Mouse (Mus musculus) left cerebral cortex, postnatal 4 days (tissue): ENCODE measurements at regions not wholly inside any gene's neighbourhood (a gene's known extent, or its start where the extent isn't known, plus 50 kb on each side); places are given as distances from the start of the nearest gene placed in this dataset.

Source experiments
- DNase-seq: peaks from one replicate; pipeline ENCODE4 v3.0.0-alpha.2; 2022
- intact Hi-C: fragments of 180-260 bp; cut with DNase I; formaldehyde crosslinking; loops from one replicate; pipeline ENCODE4 v1.15.1; 2025

DNA sequence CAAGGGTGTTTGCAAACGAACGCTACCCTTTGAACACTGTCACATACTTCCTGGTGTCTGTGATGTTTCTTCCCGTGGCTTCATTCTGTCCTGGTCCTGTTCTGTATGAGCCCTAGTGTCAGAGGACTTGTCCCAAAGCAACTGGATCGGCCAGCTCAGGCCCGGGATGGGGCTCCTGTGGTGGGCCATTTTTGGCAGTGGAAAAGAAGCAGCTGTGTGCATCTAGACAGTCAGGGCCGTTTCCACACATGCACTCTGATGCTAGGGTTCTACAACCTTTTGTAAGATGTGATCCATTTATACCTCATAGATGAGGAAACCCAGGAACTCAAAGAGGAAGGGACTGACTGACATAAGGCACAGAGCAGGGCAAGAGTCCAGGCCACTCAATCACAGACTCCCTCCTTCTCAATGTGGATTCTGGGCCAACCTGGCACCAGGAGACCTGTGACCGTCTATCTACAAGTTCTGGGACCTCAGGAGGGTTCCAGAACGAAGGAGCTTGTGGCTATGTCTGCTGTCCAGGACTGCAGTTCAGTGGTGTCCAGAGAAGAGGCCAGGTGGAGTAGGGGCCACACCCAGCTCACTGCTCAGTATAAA, 155.2 kb downstream of the Trim29 start:
- DNase-seq: no peak
- intact Hi-C loops: no loop called here

DNA sequence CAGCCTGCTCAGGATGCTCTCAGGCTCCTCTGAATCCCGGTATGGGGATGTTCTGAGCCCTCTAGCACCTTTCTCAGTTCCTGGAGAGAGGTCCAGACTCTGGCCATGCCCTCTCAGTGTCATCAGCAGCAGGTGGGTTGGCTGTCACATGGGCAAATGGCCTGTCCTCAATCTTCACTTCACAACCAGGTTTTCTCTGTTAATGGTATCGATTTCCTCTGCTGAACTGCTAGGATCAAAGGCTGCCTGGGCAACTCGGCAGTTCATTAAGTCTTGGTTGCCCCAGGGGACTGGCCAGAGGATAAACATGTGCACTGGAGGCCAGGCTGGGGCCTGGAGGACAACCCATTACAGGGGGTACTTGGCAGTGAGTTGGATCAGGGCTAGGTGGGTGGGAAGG, 156.2 kb downstream of the Trim29 start:
- no peak for DNase-seq
- intact Hi-C loops: no loop called here

DNA sequence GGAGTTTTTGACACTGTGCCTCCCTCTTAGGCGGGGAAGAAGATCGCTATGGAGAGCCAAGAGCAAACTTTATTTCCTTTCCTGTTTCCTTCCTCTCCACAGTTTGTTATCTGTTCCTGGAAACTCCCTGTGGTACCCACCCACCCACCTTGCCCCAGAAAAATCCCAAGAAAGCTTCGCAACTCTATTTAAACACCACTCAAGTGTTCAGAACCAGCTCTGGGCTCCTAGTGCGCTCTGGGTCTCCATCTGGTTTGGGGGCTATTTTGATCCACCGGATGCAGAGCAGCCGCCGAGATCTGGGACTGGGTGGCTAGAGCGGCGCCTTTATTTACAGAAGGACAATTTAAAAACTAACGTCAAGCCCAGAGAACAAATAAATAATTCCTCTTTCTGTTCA, 158.6 kb downstream of the Trim29 start:
- intact Hi-C loops: no loop called here
- DNase-seq: no peak

DNA sequence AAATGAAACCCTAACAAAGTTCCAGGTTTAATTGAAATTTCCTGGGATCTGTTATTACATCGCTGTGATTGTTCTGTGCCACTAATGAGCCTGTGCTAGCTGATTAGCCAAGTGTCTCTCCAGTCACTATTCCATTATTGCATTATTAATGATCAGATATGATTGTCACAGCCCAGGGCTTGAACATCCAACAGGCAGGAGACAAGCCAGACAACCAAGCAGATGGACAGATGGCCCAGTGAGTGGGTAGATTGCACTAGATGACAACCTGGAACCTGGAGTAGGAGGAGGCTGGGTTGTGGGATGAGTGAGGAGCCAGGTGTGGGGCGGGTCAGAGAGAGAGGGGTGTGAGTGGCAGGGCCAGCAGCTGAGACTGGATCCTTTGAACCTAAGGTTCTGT, 161.6 kb downstream of the Trim29 start:
- intact Hi-C loops: no loop called here
- DNase-seq: no peak

DNA sequence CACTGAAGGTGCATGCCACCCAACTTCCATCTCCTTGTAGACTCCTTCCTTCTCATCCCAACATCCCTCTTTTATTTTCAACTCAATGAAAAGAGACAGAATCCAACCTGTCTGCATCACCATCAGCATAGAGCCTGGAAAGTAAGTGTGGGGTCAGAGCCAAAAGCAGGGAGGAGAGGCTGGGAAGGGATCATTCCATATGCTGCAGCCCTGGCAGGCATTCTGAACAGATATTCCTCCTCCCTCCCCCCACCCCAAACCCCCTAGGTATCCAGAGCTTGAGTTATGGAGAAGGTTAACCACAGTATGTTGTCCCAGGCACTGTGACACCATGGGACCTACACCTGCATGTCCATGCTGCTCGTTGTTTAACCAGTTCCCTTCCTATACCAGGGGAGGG, 162.5 kb downstream of the Trim29 start:
- intact Hi-C loops: no loop called here

DNA sequence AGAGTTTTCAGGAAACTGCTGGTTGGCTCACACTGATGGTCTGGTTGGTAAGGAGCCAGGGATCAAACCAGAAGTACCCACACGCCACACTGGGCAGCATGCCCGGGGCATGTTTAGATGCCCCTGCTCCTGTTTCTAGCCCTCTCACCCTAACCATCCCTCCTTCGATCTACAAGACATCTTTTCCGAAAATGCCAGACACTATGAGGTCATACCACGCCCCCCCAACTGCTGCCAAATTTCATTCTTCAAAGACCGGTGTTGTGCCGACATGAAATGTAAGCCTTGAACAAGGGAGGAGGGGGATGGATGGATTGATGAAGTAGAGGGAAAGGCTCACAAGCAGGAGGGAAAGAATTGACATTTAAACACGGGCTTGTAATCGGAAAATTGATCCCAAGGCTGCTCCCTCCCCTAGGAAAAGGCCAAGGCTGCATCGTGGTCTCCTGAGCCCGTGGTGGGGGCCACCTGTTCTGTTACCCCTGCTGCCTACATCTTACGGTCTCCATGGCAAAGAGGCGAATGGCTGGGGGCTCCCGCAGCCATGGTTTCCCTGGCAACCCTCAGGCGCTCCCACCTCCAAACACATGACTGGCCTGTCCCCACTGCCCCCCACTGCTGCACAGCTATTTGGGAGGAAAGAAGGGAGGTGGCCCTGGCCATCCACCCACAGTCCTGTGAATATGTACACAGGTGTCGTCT, 163.1 kb downstream of the Trim29 start:
- peak; percentile 68 for DNase-seq
- intact Hi-C loops: no loop called here

More for the DNA sequence above, 162.5 kb downstream of the Trim29 start:
- DNase-seq: peak; percentile 48

DNA sequence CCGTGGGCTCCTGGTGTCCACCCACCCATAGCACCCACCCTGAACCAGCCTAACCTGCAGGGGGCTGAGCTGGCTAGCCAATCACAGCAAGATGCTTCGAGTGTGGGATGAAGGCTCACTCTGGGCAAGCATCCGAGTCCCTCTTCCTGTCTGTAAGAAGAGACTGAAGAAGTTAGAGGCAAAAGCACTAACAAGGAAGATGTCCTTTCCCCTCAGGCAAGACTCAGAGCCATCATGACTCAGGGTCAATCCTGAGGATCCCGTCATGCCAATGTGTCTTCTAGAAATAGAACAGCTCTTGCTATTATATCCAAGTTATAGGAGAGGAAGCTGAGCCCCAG, 163.6 kb downstream of the Trim29 start:
- no peak for DNase-seq
- intact Hi-C loops: no loop called here

DNA sequence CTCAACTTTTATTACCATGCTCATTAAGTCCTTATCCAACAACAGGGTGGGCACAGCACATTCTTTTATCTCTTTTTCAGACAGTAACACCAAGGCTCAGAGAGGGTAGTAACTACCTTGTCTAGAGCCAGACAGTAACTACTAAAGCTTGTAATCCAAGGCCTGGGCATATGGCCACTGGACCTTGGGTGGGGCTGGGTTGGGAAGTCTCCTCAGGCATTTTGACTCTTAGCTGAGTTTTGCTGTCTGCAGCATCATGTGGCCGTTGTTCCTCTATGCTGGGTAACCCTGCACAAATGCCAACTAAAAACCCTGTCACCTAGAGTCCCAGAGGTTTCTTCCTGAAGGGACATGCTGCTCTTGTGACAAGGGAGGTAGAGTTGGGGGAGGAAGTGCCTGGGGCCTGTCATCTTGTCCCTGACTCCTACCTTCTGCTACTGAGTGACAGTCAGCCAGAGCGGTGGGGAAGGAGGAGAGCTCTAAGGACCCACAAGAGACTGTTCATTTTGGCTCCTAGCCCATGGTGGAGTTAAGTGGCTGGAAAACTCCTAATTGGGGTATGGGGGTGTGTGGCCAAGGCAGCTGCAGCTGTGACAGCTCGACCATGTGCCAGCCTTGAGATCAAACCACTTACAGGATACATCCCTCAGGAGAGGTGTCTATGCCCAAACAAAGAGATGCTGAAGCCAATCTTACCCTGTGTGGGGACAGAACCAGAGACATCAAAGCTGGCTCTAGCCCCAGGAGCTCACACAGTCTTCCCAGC, 170.4 kb downstream of the Trim29 start:
- peak; percentile 77 for DNase-seq
- intact Hi-C loops: no loop called here

DNA sequence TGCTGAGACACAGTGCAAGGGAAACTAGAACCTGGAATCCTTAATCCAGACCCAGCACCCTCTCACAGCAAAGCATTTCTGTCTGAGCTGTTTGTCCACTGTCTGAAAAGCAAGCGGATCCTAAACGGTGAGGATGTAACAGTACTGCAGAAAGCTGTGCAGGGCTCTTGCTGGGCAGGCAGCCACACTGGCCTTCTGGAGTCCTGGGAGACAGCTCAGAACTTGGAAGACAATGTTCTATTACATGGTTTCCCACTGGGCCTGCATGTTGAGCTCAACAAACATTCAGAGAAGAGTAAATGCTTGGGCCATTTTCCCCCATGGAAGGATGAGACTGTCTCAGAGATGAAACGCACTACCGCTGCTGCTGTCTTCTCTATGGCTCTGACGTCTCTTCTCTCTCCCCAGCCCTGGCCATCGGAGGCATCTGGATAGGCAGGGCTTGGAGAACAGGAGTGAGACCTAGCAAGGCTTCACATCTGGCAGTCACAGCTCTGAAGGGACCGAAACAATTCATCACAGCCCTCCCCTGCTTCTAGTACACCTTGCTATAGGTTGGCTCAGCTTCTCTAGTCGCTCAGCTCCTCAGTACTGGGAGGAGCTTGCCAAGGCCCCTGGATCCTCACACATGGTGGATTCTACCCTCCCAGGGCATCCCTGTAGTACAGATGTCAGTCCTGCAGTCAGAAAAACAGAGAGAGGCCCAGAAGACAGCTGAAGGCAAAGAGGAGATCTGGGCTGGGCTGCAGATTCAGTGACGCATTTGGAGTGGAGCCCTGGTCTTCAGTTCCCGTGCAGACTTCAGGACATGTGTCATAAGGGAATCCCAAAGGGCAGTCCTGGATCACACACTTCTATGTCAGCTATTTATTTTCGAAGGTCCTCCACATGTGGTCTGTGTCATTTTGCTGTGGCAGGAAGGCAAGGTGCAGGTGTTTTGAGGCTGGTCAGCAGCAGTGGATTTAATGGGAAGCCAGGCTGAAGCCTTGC, 171.7 kb downstream of the Trim29 start:
- intact Hi-C loops: no loop called here
- peak; percentile 48 for DNase-seq

DNA sequence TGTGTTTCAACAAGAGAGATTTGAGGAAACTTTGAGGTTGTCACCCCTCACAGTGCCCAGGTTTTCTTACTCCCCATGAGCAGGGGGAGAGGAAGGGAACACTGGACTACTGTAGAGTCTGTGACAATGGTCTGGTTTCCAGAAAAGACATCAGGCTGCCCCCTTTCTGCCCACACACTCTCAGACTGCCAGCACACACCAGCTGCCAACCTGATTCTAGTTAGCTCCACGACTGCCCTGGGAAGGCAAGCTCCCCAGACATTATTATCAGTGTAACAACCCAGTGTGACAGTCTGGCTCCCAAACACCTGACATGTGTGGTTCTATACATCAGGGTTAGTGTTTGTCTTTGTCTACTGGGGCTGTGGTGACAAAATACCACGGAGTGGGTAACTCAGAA, 172.5 kb downstream of the Trim29 start:
- intact Hi-C loops: no loop called here
- peak; percentile 27 for DNase-seq

DNA sequence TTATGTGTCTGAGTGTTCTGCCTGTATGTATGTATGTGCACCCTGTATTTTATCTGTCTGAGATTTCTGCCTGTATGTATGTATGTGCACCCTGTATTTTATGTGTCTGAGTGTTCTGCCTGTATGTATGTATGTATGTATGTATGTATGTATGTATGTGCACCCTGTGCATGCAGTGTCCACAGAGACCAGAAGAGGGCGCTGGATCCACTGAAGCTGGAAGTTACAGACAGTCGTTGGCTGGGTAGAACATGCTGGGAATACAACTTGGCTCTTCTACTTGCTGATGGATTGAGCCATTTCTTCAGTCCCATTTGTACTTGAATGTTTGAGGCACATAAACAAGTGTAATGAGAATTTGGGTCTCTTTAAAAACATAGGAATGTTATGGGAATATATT, 173.3 kb downstream of the Trim29 start:
- no peak for DNase-seq
- intact Hi-C loops: no loop called here

DNA sequence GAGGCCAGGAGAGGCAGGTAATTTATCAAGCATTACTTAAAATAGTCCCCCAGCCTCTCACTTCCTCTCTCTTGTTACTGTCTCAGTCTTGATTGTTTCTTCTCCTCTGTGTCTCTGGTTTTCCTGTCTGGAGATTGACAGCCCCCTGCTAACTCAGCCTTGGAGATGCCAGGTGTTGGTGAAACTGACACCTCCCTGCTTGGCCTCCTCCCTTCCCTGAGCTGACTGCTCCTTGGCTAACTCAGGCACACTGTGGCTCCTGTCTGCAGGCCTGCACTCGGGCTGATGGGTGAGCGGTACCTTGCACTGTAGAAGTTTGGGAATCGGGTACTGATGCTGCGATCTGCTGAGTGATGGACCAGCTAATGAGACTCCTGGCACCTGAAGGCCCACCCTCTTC, 176.1 kb downstream of the Trim29 start:
- DNase-seq: no peak
- intact Hi-C loops: no loop called here

DNA sequence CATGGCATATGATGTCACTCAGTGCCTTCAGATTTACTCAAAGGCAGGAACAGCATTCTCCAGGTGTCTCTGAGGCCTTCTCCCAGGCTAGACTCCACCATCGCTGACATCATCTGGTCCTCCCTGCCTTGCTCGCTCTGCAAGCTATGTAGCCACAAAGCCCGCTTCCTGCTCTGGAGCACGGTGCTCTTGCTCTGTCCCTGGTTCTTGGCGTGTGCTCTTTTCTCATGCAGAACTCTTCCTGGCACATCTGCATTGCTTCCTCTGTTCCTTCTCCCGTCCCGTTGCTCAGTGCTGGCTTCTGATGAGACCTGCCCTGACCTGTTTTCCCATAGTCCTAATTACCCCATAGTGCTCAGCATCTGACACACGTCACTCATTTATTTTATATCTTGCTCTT, 178.6 kb downstream of the Trim29 start:
- DNase-seq: no peak
- intact Hi-C loops: no loop called here

DNA sequence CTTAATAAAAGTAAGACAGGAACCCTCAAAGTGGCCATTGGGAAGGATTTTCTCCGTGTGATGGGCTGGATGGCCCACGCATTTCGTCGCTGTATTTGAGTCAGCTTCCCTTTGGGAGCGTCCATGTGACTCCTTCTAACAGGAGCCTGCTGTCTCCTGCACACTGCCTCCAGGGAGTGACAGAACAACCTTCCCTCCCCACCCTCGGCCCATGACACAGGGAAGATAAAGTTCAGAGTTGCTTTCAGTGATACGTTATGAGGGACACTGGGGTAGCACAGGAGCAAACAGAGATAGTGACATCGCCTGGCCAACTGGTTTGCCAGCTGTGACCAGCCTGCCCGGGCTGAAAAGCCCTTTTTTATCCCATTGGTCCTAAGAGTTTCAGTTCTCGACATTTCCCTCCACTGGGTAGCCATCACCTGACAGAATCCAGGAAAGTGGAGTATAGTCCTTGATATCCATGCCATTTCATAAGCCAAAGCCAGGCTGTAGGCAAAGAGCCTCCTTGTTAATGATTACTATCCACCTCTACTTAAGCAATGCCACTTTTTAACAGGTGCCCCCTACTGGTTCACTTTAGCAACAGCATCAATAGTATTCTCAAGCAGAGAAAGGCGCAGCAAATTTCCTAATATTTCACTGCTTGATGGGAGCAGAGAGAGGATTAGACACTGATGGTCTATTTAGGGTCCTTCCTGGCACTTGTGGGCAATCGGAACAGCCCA, 180.5 kb downstream of the Trim29 start:
- intact Hi-C loops: loop anchor here (5.0 kb wide), 1 partner anchor 149 kb away; no protein-coding TSS in a partner anchor
- no peak for DNase-seq

DNA sequence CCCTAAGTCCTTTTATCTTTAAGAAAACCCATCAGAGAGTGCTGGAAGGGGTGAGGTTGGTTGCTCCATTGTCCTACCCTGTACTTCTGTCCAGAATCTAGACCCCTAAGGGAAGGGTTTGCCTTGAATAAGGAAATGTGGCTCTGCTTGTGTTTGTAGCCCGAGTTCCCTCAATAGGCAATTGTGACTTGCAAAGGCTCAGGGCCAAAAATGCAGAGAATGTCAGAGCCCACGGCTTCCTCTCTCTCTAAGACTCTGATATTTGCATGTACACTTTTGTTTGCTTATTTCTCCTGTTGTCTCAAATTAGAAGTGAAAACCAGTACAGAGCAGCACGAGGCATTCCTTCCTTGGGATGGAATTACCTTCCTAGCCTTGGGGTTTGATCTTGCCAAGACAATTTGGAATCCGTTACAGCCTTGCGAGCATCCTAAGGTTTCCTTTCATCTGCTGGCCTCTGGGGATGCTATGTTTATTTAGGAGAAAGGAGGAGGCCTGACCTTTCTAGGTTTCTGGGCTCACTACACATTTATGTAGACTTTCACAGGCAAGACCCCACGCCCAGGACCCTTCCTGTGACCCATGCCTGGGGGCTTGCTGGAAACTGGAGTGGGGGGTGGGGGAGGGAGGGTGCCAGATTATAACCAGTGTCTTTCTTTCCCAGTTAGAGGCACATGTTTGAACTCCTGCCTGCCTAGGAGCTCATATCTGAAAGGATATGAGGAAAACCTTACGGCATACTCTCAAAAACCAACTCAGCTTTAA, 181.8 kb downstream of the Trim29 start:
- intact Hi-C loops: loop anchor here (5.0 kb wide), 1 partner anchor 150 kb away; no protein-coding TSS in a partner anchor

DNA sequence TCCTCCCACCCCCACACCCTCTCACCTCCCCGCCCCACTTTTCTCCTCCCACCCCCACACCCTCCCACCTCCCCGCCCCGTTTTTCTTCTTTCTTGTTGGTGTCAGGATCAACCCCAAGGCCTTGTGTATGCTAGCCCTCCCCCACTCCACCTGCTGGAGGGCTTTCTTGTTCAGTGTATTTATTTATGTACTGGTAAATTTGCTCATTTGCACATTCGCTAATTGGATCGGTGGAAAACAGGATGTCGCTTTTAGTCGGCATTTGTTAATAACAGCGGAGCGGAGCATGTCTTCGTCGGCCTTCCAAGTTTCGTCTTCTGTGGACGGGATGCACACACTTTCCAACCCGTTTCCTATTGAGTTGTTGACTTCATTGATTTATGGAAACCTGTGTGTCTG, 187.9 kb downstream of the Trim29 start:
- intact Hi-C loops: no loop called here
- no peak for DNase-seq

More for the DNA sequence above, 181.8 kb downstream of the Trim29 start:
- no peak for DNase-seq

DNA sequence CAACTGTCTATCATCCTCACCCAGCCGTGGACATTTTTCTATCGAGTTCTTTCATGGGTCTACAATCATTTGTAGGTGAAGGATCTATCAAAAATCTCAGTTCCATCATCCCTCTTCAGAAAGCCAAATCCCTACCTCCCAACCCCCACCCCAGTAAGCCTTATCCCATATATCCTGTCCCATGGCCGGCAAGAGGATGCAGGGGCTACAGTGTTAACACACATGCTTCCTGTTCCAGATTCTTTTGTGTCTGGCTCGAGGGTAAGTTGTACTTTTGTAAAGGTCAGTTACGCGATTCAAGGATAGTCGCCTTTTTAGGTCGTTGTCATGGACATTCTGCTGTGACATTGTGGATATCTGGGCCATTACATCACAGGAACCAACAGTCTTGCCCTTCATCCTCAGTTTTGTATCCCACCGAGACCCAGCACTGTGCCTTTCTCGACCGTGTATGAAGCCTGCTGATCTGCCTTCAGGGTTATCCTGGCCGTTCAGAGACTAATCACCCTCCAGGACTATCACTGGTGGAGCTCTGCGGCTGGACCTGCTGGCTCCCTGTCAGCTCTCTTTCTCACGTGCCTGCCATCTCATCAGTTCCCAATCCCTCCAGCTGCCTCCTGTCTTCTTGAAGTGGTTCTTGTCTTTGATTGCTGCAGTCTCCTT, 193.8 kb downstream of the Trim29 start:
- no peak for DNase-seq
- intact Hi-C loops: no loop called here

DNA sequence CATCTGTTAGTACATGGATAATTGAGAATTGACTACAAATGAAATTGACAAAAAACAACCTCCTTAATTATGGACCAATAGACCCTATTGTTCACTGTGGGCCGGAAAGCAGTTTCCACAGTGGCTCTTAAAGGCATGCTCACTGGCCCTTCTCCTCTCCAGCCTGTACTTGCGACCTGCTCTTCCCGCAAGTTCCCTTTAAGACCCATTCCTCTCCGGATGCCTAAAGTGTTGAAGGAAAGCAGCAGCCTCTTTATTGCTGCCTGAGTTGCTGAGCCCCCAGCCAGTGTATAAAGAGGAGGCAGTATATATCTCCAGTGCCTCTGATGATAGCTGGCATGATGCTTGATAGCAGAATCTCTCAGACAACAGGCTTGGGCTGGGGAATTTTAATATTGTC, 195.2 kb downstream of the Trim29 start:
- DNase-seq: no peak
- intact Hi-C loops: no loop called here

DNA sequence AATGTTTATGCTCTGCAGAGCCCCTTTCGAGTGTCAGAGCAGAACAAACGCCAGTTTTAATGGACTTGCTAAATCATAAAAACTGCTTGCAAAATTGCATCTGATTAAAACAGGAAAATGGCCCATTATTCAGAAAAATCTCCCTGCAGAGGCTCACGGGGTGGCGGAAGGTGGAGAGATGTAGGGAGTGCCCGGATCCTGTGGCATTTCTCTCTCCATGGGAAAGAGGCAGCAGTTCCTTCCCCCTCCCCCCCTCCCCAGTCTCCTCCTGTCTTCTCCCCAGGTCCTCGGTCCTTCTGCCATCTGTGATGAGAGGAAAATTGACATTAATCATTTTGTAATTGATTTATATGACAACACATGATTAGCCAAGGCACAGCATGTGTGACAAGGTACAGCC, 195.6 kb downstream of the Trim29 start:
- intact Hi-C loops: no loop called here
- no peak for DNase-seq
